Mouse (Mus musculus): ENCODE measurements around the gene Kif11. TPM values are rescaled to one million over a fixed set of nuclear protein-coding genes. Genes with fewer than 3 reads are reported as not detected.

Gene Kif11
- polyA plus RNA-seq, 1 experiment from 2014 or later, result 18.5 TPM

GRCm38 (mm10) chr19:37340495-37340894 is 35.7 kb upstream of the Kif11 start:
- H3K4me3 ChIP-seq (replicated peaks; ENCODE audit: low read depth, low read length), result no peak overlapping the region
- H3K9ac ChIP-seq (ENCODE audit: low read depth, low read length), result no peak overlapping the region
- ATAC-seq (replicated peaks; ENCODE audit: low FRiP score, low read depth) (no peak), DNase-seq (ENCODE audit: low spot score) (no peak)
- 0 out of 2 replicates have a peak, but pooled peaks cover 4% of the 10 kb centered on the region for H3K4me1 ChIP-seq (replicated peaks; ENCODE audit: insufficient read depth, low read length)
- TF ChIP-seq CTCF (IDR thresholded peaks at IDR 0.05; ENCODE audit: low read depth), result no peak
- H3K27me3 ChIP-seq (ENCODE audit: insufficient read depth, low read length), result no peaks in the 10 kb centered on the region
- no peak overlapping the region for H3K27ac ChIP-seq
- H3K36me3 ChIP-seq (ENCODE audit: insufficient read depth, low read length), result no peaks in the 10 kb centered on the region
- 74% methylated on average over 5 of the region's 5 CpGs for WGBS
- no peak overlapping the region for H3K4me2 ChIP-seq (ENCODE audit: low read length)
- H3K9me3 ChIP-seq (replicated peaks; ENCODE audit: low read length), result no peaks in the 10 kb centered on the region

DNA sequence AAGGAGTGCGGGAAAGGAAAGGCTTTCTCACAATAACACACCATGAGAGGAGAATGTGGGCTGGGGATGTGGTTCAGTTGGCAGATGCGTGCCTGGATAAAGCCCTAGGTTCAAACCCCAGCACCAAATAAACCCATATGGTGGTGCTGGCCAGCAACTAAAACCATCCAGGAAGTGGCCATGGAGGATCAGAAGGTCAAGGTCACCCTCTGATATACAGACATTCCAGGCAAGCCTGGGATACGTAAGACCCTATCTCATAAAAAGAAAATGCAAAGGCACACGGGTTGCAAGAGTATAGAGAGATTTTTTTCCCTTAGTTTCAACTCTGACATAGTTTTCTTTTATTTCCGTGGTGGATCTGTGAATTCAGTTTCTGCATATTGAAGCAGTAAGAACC is 35.3 kb upstream of the Kif11 start:
- H3K4me2 ChIP-seq (ENCODE audit: low read length), result no peak overlapping the region
- H3K27me3 ChIP-seq (ENCODE audit: insufficient read depth, low read length), result no peaks in the 10 kb centered on the region
- no peak overlapping the region for H3K4me3 ChIP-seq (replicated peaks; ENCODE audit: low read depth, low read length)
- 0 out of 2 replicates have a peak, but pooled peaks cover 4% of the 10 kb centered on the region for H3K4me1 ChIP-seq (replicated peaks; ENCODE audit: insufficient read depth, low read length)
- H3K9ac ChIP-seq (ENCODE audit: low read depth, low read length), result no peak overlapping the region
- DNase-seq (ENCODE audit: low spot score) (no peak), ATAC-seq (replicated peaks; ENCODE audit: low FRiP score, low read depth) (no peak)
- WGBS, result 70% methylated on average over 5 of the region's 5 CpGs
- no peak overlapping the region for H3K27ac ChIP-seq
- no peak for TF ChIP-seq CTCF (IDR thresholded peaks at IDR 0.05; ENCODE audit: low read depth)
- no peaks in the 10 kb centered on the region for H3K36me3 ChIP-seq (ENCODE audit: insufficient read depth, low read length)
- H3K9me3 ChIP-seq (replicated peaks; ENCODE audit: low read length), result no peaks in the 10 kb centered on the region

- H3K27ac ChIP-seq, result no peak overlapping the region
- H3K4me1 ChIP-seq (replicated peaks; ENCODE audit: insufficient read depth, low read length), result 0 out of 2 replicates have a peak, but pooled peaks cover 4% of the 10 kb centered on the region
- 62% methylated on average over 5 of the region's 5 CpGs for WGBS
- no peak overlapping the region for H3K9ac ChIP-seq (ENCODE audit: low read depth, low read length)
- no peak for TF ChIP-seq CTCF (IDR thresholded peaks at IDR 0.05; ENCODE audit: low read depth)
- ATAC-seq (replicated peaks; ENCODE audit: low FRiP score, low read depth) (no peak; the same call in 1 of the 2 replicates), DNase-seq (ENCODE audit: low spot score) (no peak)
- H3K4me3 ChIP-seq (replicated peaks; ENCODE audit: low read depth, low read length), result no peak overlapping the region
- H3K36me3 ChIP-seq (ENCODE audit: insufficient read depth, low read length), result no peaks in the 10 kb centered on the region
- H3K9me3 ChIP-seq (replicated peaks; ENCODE audit: low read length), result no peaks in the 10 kb centered on the region
- H3K4me2 ChIP-seq (ENCODE audit: low read length), result no peak overlapping the region
- no peaks in the 10 kb centered on the region for H3K27me3 ChIP-seq (ENCODE audit: insufficient read depth, low read length)
These were observed 32.3 kb upstream of the Kif11 start for GRCm38 (mm10) chr19:37343899-37344298.

- 58% methylated on average over 3 of the region's 3 CpGs for WGBS
- Histone ChIP-seq H3K4me1 (replicated peaks; ENCODE audit: insufficient read depth, low read length) (no peaks in the 10 kb centered on the region), H3K36me3 (ENCODE audit: insufficient read depth, low read length) (no peaks in the 10 kb centered on the region), H3K4me2 (ENCODE audit: low read length) (no peak overlapping the region), H3K27ac (no peak overlapping the region), H3K9me3 (replicated peaks; ENCODE audit: low read length) (no peaks in the 10 kb centered on the region), H3K9ac (ENCODE audit: low read depth, low read length) (no peak overlapping the region), H3K27me3 (ENCODE audit: insufficient read depth, low read length) (no peaks in the 10 kb centered on the region), H3K4me3 (replicated peaks; ENCODE audit: low read depth, low read length) (no peak overlapping the region)
- DNase-seq (ENCODE audit: low spot score) (no peak), ATAC-seq (replicated peaks; ENCODE audit: low FRiP score, low read depth) (no peak)
- no peak for TF ChIP-seq CTCF (IDR thresholded peaks at IDR 0.05; ENCODE audit: low read depth)
These were observed 29.9 kb upstream of the Kif11 start for GRCm38 (mm10) chr19:37346258-37346657.

- no peak for TF ChIP-seq CTCF (IDR thresholded peaks at IDR 0.05; ENCODE audit: low read depth)
- H3K4me2 ChIP-seq (ENCODE audit: low read length), result no peak overlapping the region
- 0 out of 2 replicates have a peak, but pooled peaks cover 3% of the 10 kb centered on the region for H3K9me3 ChIP-seq (replicated peaks; ENCODE audit: low read length)
- 0 out of 2 replicates have a peak, but pooled peaks cover 5% of the 10 kb centered on the region for H3K36me3 ChIP-seq (ENCODE audit: insufficient read depth, low read length)
- H3K4me3 ChIP-seq (replicated peaks; ENCODE audit: low read depth, low read length), result no peak overlapping the region
- WGBS, result 76% methylated on average over 10 of the region's 10 CpGs
- no peaks in the 10 kb centered on the region for H3K27me3 ChIP-seq (ENCODE audit: insufficient read depth, low read length)
- H3K27ac ChIP-seq, result no peak overlapping the region
- no peak for ATAC-seq (replicated peaks; ENCODE audit: low FRiP score, low read depth)
- H3K9ac ChIP-seq (ENCODE audit: low read depth, low read length), result no peak overlapping the region
- no peak for DNase-seq (ENCODE audit: low spot score)
- H3K4me1 ChIP-seq (replicated peaks; ENCODE audit: insufficient read depth, low read length), result no peaks in the 10 kb centered on the region
These were observed 27.9 kb upstream of the Kif11 start for GRCm38 (mm10) chr19:37348331-37348730.

- no peak for ATAC-seq (replicated peaks; ENCODE audit: low FRiP score, low read depth)
These were observed 27.3 kb upstream of the Kif11 start for GRCm38 (mm10) chr19:37348952-37349351.

DNA sequence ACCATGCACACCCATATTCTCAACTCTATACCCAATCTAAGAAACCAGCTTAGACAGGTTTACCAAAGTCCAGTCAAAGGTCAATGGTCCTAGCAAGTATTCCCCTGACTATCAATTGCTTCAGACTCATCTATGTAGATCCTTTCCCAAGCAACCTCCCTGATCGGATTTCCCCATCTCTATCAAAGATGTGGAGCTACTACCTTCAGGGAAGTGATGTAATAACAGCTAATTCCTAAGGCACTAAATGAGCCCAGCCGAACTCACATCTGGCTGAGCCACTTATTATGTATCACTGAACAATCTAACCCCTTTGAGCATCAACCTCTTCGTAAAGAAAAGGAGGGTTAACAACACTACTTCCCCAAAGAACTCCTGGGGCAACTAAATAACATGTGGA is 23.4 kb upstream of the Kif11 start:
- Histone ChIP-seq H3K9me3 (replicated peaks; ENCODE audit: low read length) (0 out of 2 replicates have a peak, but pooled peaks cover 3% of the 10 kb centered on the region), H3K27ac (no peak overlapping the region), H3K9ac (ENCODE audit: low read depth, low read length) (no peak overlapping the region), H3K4me1 (replicated peaks; ENCODE audit: insufficient read depth, low read length) (no peaks in the 10 kb centered on the region), H3K27me3 (ENCODE audit: insufficient read depth, low read length) (no peaks in the 10 kb centered on the region), H3K4me3 (replicated peaks; ENCODE audit: low read depth, low read length) (no peak overlapping the region), H3K4me2 (ENCODE audit: low read length) (no peak overlapping the region), H3K36me3 (ENCODE audit: insufficient read depth, low read length) (0 out of 2 replicates have a peak, but pooled peaks cover 5% of the 10 kb centered on the region)
- DNase-seq (ENCODE audit: low spot score), result no peak
- TF ChIP-seq CTCF (IDR thresholded peaks at IDR 0.05; ENCODE audit: low read depth), result no peak
- WGBS, result 85% methylated on average over 3 of the region's 3 CpGs
- no peak for ATAC-seq (replicated peaks; ENCODE audit: low FRiP score, low read depth)

More at GRCm38 (mm10) chr19:37348952-37349351, 27.3 kb upstream of the Kif11 start:
- Histone ChIP-seq H3K36me3 (ENCODE audit: insufficient read depth, low read length) (0 out of 2 replicates have a peak, but pooled peaks cover 5% of the 10 kb centered on the region), H3K4me1 (replicated peaks; ENCODE audit: insufficient read depth, low read length) (no peaks in the 10 kb centered on the region), H3K9ac (ENCODE audit: low read depth, low read length) (no peak overlapping the region), H3K4me2 (ENCODE audit: low read length) (no peak overlapping the region), H3K27me3 (ENCODE audit: insufficient read depth, low read length) (no peaks in the 10 kb centered on the region), H3K9me3 (replicated peaks; ENCODE audit: low read length) (0 out of 2 replicates have a peak, but pooled peaks cover 3% of the 10 kb centered on the region), H3K27ac (no peak overlapping the region), H3K4me3 (replicated peaks; ENCODE audit: low read depth, low read length) (no peak overlapping the region)
- no peak for DNase-seq (ENCODE audit: low spot score)
- no peak for TF ChIP-seq CTCF (IDR thresholded peaks at IDR 0.05; ENCODE audit: low read depth)

Data from kidney, postnatal 0 days (tissue).